Mouse (Mus musculus) thymus, postnatal 36 days (tissue): Measurements from ENCODE around the gene Olfr1389.
"Not testable (repeated sequence)": the region's sequence is repeated elsewhere in the genome, so short reads cannot be mapped to it uniquely, and the experiment has no call there.

Source experiments
- DNase-seq, 2 experiments: peaks; one replicate each; pipeline ENCODE4 v3.0.0; 2022; ENCODE audit warnings: mixed read lengths in 2 of 2

Olfr1389 gene

GRCm38 (mm10) chr11:49422767-49423166 lies at the start of gene Olfr1389:
Gene Olfr1389, plus strand, starts transcription at chr11:49423067.
- DNase-seq, result no peak

GRCm38 (mm10) chr11:49383133-49383532 lies 39.7 kb upstream of the Olfr1389 start:
- no peak for DNase-seq

- DNase-seq, result not testable (repeated sequence)
Observed at GRCm38 (mm10) chr11:49386118-49386517, 36.7 kb upstream of the Olfr1389 start.

- not testable (repeated sequence) for DNase-seq
Observed at GRCm38 (mm10) chr11:49392707-49393106, 30.2 kb upstream of the Olfr1389 start.

DNA sequence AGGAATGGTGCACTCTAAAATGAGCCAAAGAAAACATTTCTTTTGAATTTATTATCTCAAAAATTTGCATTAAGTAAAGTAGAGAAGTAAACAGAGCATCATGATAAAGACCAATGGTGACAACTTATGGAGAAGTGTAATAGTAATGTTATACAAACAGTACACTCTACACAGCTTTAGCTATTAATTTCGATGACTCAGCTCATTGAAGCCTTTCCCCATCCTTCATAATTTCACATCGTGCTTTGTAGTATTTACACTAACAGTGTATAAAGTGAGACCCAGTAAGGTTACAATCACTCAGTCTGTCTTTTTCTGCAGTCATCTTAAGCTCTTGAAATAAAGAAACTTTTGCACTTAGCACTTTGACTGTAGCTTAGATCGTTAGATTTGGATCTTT lies 16.1 kb upstream of the Olfr1389 start:
- no peak for DNase-seq

- no peak for DNase-seq
Observed at GRCm38 (mm10) chr11:49410540-49410939, 12.3 kb upstream of the Olfr1389 start.

GRCm38 (mm10) chr11:49425257-49425927 lies 2.5 kb downstream of the Olfr1389 start:
- DNase-seq, result no peak

- DNase-seq, result no peak
Observed at GRCm38 (mm10) chr11:49429641-49430040, 6.8 kb downstream of the Olfr1389 start.

- no peak for DNase-seq
Observed at GRCm38 (mm10) chr11:49436411-49436810, 13.5 kb downstream of the Olfr1389 start, which contains the start of gene Olfr1388. Gene Olfr1388, plus strand, starts transcription at chr11:49436624.

DNA sequence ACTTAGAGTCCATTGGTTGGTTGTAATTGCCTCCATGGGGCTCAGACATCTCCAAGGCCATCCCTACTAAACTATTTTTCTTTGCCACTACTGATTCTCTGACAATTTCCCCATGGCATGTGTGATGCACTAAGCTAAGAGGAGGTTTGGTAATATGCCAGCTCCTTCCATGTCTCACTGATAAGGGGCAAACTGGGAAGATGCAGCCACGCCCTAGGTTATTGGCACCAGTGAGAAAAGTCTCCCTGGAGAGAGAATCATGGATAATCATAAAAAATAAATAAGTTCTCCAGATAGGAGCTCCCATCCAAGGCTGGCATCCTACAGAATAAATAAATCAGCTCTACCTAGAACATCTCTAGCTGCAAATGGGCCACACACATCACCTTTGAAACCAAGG lies 32.2 kb downstream of the Olfr1389 start, which contains the start of gene Olfr1387:
Olfr1387 (plus strand) TSS at position 301 of the 400 bp plus-strand sequence.
- DNase-seq, result no peak

GRCm38 (mm10) chr11:49464746-49465145 lies 41.9 kb downstream of the Olfr1389 start, which contains the start of gene Olfr1386:
Gene Olfr1386, plus strand, starts transcription at chr11:49465046.
- DNase-seq, result not testable (repeated sequence)
